Mouse (Mus musculus) CD4-positive helper T cell, adult 2 months (primary cell): ENCODE measurements around the gene Enoph1.

Source experiments
- DNase-seq: peaks from one replicate; pipeline ENCODE4 v3.0.0-alpha.2; 2012; ENCODE audit warnings: low read depth, missing footprints, low spot score

Enoph1 gene

GRCm38 (mm10) chr5:100040281-100040784 lies 548 bp downstream of the Enoph1 start:
- no peak for DNase-seq

GRCm38 (mm10) chr5:100041272-100041671 lies 1.5 kb downstream of the Enoph1 start:
- no peak for DNase-seq

- DNase-seq: no peak
Observed at GRCm38 (mm10) chr5:100042467-100042866, 2.7 kb downstream of the Enoph1 start.

- no peak for DNase-seq
Observed at GRCm38 (mm10) chr5:100043361-100043760, 3.6 kb downstream of the Enoph1 start.

- no peak for DNase-seq
Observed at GRCm38 (mm10) chr5:100044030-100044429, 4.2 kb downstream of the Enoph1 start.

GRCm38 (mm10) chr5:100044621-100045020 lies 4.8 kb downstream of the Enoph1 start:
- DNase-seq: no peak

- no peak for DNase-seq
Observed at GRCm38 (mm10) chr5:100046096-100046495, 6.3 kb downstream of the Enoph1 start.

GRCm38 (mm10) chr5:100047143-100047640 lies 7.4 kb downstream of the Enoph1 start:
- no peak for DNase-seq

GRCm38 (mm10) chr5:100047871-100048270 lies 8.1 kb downstream of the Enoph1 start:
- no peak for DNase-seq

GRCm38 (mm10) chr5:100049904-100050303 lies 10.1 kb downstream of the Enoph1 start:
- DNase-seq: no peak

GRCm38 (mm10) chr5:100052728-100053127 lies 12.9 kb downstream of the Enoph1 start:
- DNase-seq: no peak

GRCm38 (mm10) chr5:100054807-100055547 lies 15.2 kb downstream of the Enoph1 start:
- DNase-seq: no peak

- no peak for DNase-seq
Observed at GRCm38 (mm10) chr5:100055866-100056369, 16.1 kb downstream of the Enoph1 start.

GRCm38 (mm10) chr5:100057461-100058209 lies 17.9 kb downstream of the Enoph1 start:
- no peak for DNase-seq

- no peak for DNase-seq
Observed at GRCm38 (mm10) chr5:100058729-100059128, 18.9 kb downstream of the Enoph1 start.

- DNase-seq: no peak
Observed at GRCm38 (mm10) chr5:100059326-100059725, 19.5 kb downstream of the Enoph1 start.

- no peak for DNase-seq
Observed at GRCm38 (mm10) chr5:100060876-100061275, 21.1 kb downstream of the Enoph1 start.

- DNase-seq: no peak
Observed at GRCm38 (mm10) chr5:100067579-100067978, 27.8 kb downstream of the Enoph1 start.

- DNase-seq: no peak
Observed at GRCm38 (mm10) chr5:100069526-100069925, 29.7 kb downstream of the Enoph1 start.

GRCm38 (mm10) chr5:100070255-100070654 lies 30.5 kb downstream of the Enoph1 start:
- peak; percentile 74 for DNase-seq

GRCm38 (mm10) chr5:100071541-100071940 lies 31.8 kb downstream of the Enoph1 start:
- DNase-seq: no peak

- no peak for DNase-seq
Observed at GRCm38 (mm10) chr5:100072557-100072956, 32.8 kb downstream of the Enoph1 start.
